Mouse (Mus musculus): ENCODE measurements around the gene Cops4. TPM values are rescaled to one million over a fixed set of nuclear protein-coding genes. Genes with fewer than 3 reads are reported as not detected.

The Cops4 gene
- polyA plus RNA-seq, 1 experiment from 2014 or later = 92.4 TPM

GRCm38 (mm10) chr5:100587136-100587535, 69.0 kb downstream of the Cops4 start:
- H3K9ac ChIP-seq (replicated peaks; ENCODE audit: low read depth) = no peak overlapping the region
- no peak for TF ChIP-seq CTCF (IDR thresholded peaks at IDR 0.05)
- no peak for TF ChIP-seq EP300 (IDR thresholded peaks at IDR 0.05)
- no peaks in the 10 kb centered on the region for H3K4me1 ChIP-seq (ENCODE audit: insufficient read depth, low read depth, low read length)
- WGBS = 91% methylated on average over 7 of the region's 7 CpGs
- H3K27ac ChIP-seq (ENCODE audit: low read length) = no peak overlapping the region
- no peak for DNase-seq (ENCODE audit: low spot score)
- no peaks in the 10 kb centered on the region for H3K27me3 ChIP-seq (replicated peaks; ENCODE audit: insufficient read depth, low read length)
- ATAC-seq = no peak
- no peak overlapping the region for H3K4me2 ChIP-seq (replicated peaks; ENCODE audit: low read depth, low read length)
- no peaks in the 10 kb centered on the region for H3K36me3 ChIP-seq (ENCODE audit: insufficient read depth, low read length)
- no peak overlapping the region for H3K4me3 ChIP-seq (ENCODE audit: low read depth, low read length)
- no peaks in the 10 kb centered on the region for H3K9me3 ChIP-seq (ENCODE audit: low read length)

DNA sequence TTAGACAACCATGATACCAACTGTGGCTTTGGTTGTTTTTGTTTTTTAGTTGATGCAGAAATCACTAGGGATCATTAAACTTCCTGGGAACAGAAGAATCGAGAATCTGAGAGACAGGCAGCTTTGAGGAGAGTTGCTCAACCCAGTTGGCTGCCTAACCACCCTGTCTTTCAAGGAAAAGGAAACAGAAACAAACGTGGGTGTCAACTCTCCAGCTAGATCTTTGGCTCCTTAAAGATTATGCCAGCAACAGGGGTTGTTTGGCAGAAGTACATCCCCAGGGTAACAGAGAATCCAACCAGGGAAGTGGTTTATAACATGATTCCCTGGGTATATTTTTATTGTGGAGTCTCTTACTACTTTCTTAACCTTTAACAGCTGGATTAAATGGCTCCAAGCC, 69.5 kb downstream of the Cops4 start:
- WGBS = 19% methylated on average over 2 of the region's 2 CpGs
- TF ChIP-seq CTCF (IDR thresholded peaks at IDR 0.05) (no peak), EP300 (IDR thresholded peaks at IDR 0.05) (no peak)
- peak; percentile 59 for DNase-seq (ENCODE audit: low spot score)

GRCm38 (mm10) chr5:100590505-100590904, 72.4 kb downstream of the Cops4 start:
- no peaks in the 10 kb centered on the region for H3K27me3 ChIP-seq (replicated peaks; ENCODE audit: insufficient read depth, low read length)
- no peaks in the 10 kb centered on the region for H3K36me3 ChIP-seq (ENCODE audit: insufficient read depth, low read length)
- H3K9ac ChIP-seq (replicated peaks; ENCODE audit: low read depth) = no peak overlapping the region
- no peak overlapping the region for H3K4me3 ChIP-seq (ENCODE audit: low read depth, low read length)
- no peaks in the 10 kb centered on the region for H3K4me1 ChIP-seq (ENCODE audit: insufficient read depth, low read depth, low read length)
- TF ChIP-seq CTCF (IDR thresholded peaks at IDR 0.05) (no peak), EP300 (IDR thresholded peaks at IDR 0.05) (peak; percentile 64)
- 27% methylated on average over 5 of the region's 5 CpGs for WGBS
- 0 out of 2 replicates have a peak overlapping the region, but pooled peaks have one; percentile 2 for H3K4me2 ChIP-seq (replicated peaks; ENCODE audit: low read depth, low read length)
- ATAC-seq (peak; percentile 61), DNase-seq (ENCODE audit: low spot score) (peak; percentile 75)
- no peaks in the 10 kb centered on the region for H3K9me3 ChIP-seq (ENCODE audit: low read length)
- no peak overlapping the region for H3K27ac ChIP-seq (ENCODE audit: low read length)

More for the DNA sequence above, 69.5 kb downstream of the Cops4 start:
- Histone ChIP-seq H3K27me3 (replicated peaks; ENCODE audit: insufficient read depth, low read length) (no peaks in the 10 kb centered on the region), H3K36me3 (ENCODE audit: insufficient read depth, low read length) (no peaks in the 10 kb centered on the region), H3K4me3 (ENCODE audit: low read depth, low read length) (no peak overlapping the region), H3K4me2 (replicated peaks; ENCODE audit: low read depth, low read length) (no peak overlapping the region), H3K9ac (replicated peaks; ENCODE audit: low read depth) (no peak overlapping the region), H3K27ac (ENCODE audit: low read length) (peak overlapping the region; percentile 57), H3K9me3 (ENCODE audit: low read length) (no peaks in the 10 kb centered on the region), H3K4me1 (ENCODE audit: insufficient read depth, low read depth, low read length) (no peaks in the 10 kb centered on the region)
- ATAC-seq = no peak

- H3K9me3 ChIP-seq (ENCODE audit: low read length) = no peaks in the 10 kb centered on the region
- WGBS = 84% methylated on average over 13 of the region's 13 CpGs
These were observed 76.8 kb downstream of the Cops4 start for GRCm38 (mm10) chr5:100594803-100595467.

GRCm38 (mm10) chr5:100595999-100596398, 77.9 kb downstream of the Cops4 start:
- Histone ChIP-seq H3K4me3 (ENCODE audit: low read depth, low read length) (no peak overlapping the region), H3K4me2 (replicated peaks; ENCODE audit: low read depth, low read length) (no peak overlapping the region), H3K4me1 (ENCODE audit: insufficient read depth, low read depth, low read length) (no peaks in the 10 kb centered on the region), H3K36me3 (ENCODE audit: insufficient read depth, low read length) (no peaks in the 10 kb centered on the region), H3K9me3 (ENCODE audit: low read length) (no peaks in the 10 kb centered on the region), H3K9ac (replicated peaks; ENCODE audit: low read depth) (no peak overlapping the region), H3K27ac (ENCODE audit: low read length) (no peak overlapping the region), H3K27me3 (replicated peaks; ENCODE audit: insufficient read depth, low read length) (no peaks in the 10 kb centered on the region)
- 76% methylated on average over 5 of the region's 6 CpGs for WGBS
- DNase-seq (ENCODE audit: low spot score) (no peak), ATAC-seq (no peak)
- no peak for TF ChIP-seq EP300 (IDR thresholded peaks at IDR 0.05)
- no peak for TF ChIP-seq CTCF (IDR thresholded peaks at IDR 0.05)

More at GRCm38 (mm10) chr5:100594803-100595467, 76.8 kb downstream of the Cops4 start:
- no peaks in the 10 kb centered on the region for H3K27me3 ChIP-seq (replicated peaks; ENCODE audit: insufficient read depth, low read length)
- no peak overlapping the region for H3K27ac ChIP-seq (ENCODE audit: low read length)
- no peaks in the 10 kb centered on the region for H3K4me1 ChIP-seq (ENCODE audit: insufficient read depth, low read depth, low read length)
- DNase-seq (ENCODE audit: low spot score) = no peak
- no peak for TF ChIP-seq EP300 (IDR thresholded peaks at IDR 0.05)
- TF ChIP-seq CTCF (IDR thresholded peaks at IDR 0.05) = no peak
- H3K4me2 ChIP-seq (replicated peaks; ENCODE audit: low read depth, low read length) = no peak overlapping the region
- ATAC-seq = no peak
- no peak overlapping the region for H3K9ac ChIP-seq (replicated peaks; ENCODE audit: low read depth)
- H3K36me3 ChIP-seq (ENCODE audit: insufficient read depth, low read length) = no peaks in the 10 kb centered on the region
- no peak overlapping the region for H3K4me3 ChIP-seq (ENCODE audit: low read depth, low read length)

Small RNA genes lying within 50 kb of the gene (microRNA-seq; reads per million reads assigned to microRNA genes)
- gene Gm23222 = not detected

Other genes with a start within 250 kb of the Cops4 start
- 94.8 and 96.3 TPM in 2 replicates for gene Sec31a, start 102.1 kb upstream of the Cops4 start, polyA plus RNA-seq (2015; fragmentation: Nextera tagmentation; extraction: Ambion mirVana)
- 5.7 and 5.9 TPM in 2 replicates for gene Lin54, start 17.7 kb upstream of the Cops4 start, polyA plus RNA-seq (2015; fragmentation: Nextera tagmentation; extraction: Ambion mirVana)
- gene Plac8, start 53.9 kb downstream of the Cops4 start, polyA plus RNA-seq (2015; fragmentation: Nextera tagmentation; extraction: Ambion mirVana) = 51.2 and 59.3 TPM in 2 replicates
- gene Coq2, start 156.8 kb downstream of the Cops4 start, polyA plus RNA-seq (2015; fragmentation: Nextera tagmentation; extraction: Ambion mirVana) = 34.3 and 35.5 TPM in 2 replicates
- gene Hpse, start 201.4 kb downstream of the Cops4 start, polyA plus RNA-seq (2015; fragmentation: Nextera tagmentation; extraction: Ambion mirVana) = 3.0 and 3.6 TPM in 2 replicates

All from lung, postnatal 0 days (tissue).